Mouse (Mus musculus) brain, adult 2 months (tissue): ENCODE measurements around the gene Mrpl55.

Source experiments
- DNase-seq: peaks from one replicate; pipeline ENCODE4 v3.0.0; 2011; ENCODE audit warnings: low read depth, low spot score

Mrpl55 gene

GRCm38 (mm10) chr11:59226787-59227603, 24.7 kb downstream of the Mrpl55 start:
- peak; percentile 25 for DNase-seq

GRCm38 (mm10) chr11:59227604-59228121, 25.4 kb downstream of the Mrpl55 start:
- no peak for DNase-seq

GRCm38 (mm10) chr11:59228122-59228953, 26.1 kb downstream of the Mrpl55 start, which contains the start of gene Arf1:
Gene Arf1 (minus strand): TSS chr11:59228270.
- peak; percentile 98 for DNase-seq

DNA sequence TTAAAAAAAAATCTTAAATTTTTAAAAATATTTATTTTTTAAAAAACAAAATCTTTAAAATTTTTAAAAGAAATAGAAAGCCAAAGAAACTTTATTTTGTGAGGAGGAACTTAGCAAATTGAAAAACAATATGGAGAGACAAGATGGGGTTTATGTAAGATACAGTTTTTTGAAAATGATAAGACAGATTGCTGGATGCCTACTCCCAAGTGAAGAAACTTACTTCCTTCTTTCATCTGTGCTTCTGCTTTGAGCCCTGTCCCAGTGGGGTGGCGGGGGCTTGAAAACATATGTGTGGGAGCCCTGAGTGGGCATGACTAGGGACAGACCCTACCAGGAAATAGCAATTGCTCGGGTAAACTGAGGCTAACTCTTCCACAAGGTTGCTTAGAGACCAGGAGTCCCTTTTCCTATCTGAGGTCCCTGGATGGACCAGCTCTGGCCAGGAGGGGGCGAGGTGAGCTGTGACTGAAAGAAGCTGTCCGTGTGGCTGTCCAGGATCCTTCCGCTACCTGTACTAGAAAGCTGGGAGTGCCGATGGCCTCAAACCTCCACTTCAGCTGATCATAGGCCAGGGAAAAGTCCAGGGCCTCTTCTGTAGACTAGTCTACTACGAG, 28.0 kb downstream of the Mrpl55 start:
- peak; percentile 75 for DNase-seq

DNA sequence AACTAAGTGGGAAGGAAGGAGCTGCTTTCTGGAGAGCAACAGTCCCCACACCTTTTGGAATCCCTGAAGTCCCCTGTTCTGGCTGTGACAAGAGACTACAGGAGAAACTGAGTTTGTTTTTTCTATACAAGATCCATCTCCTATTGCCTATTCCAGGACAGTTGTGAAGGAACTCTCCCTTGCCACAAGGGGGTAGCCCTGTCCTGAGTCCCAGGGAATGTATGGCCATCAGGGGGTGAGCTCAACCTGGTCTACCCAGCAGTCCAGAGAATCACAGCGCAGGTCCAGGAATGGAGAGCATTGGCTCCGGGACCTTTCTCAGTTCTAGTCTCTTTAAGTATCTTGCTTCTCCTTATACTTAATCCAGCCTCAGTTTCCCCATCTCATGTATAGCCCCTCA, 30.5 kb downstream of the Mrpl55 start:
- DNase-seq, result no peak

GRCm38 (mm10) chr11:59238525-59239427, 36.5 kb downstream of the Mrpl55 start:
- DNase-seq, result peak; percentile 86

- no peak for DNase-seq
Measured at GRCm38 (mm10) chr11:59239428-59239785, 37.1 kb downstream of the Mrpl55 start.

DNA sequence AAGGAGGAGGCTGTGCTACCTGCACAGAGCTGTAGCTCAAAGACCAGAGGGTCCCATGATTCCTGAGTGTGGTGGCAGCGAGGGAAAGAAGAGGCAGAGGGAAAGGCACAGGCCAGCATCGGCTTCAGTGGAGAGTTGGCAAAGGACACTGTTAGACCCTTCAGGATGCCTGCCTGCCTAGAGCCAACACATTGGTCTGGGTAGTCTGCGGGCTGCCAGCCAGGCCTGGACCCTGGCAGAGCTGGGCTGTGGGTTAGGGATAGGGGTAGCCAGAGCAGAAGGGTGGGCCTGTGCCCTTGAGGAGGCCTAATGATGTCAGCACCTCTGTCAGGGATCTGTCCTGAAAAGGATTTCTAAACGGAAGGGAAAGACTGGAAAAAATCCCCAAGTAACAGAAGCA, 37.5 kb downstream of the Mrpl55 start:
- no peak for DNase-seq

DNA sequence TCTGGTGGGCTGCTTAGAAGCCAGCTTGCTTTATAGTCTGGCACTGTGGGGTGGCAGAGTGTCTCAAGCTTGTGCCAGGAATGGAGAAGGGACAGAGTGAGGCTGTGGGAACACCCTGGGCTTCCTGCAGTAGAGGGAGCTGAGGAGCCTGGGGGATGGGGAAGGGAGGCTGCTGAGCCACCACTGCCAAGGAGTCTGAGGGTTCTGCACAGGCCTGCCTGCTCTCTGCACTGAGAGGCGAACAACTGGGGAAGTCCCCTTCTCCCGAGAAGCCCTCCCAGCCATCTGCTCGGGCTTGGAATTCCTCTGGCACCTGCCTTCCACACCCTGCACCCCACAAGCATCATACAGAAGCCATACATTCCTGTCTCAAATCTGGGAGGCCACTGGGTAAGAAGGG, 39.6 kb downstream of the Mrpl55 start:
- peak; percentile 23 for DNase-seq

- no peak for DNase-seq
Measured at GRCm38 (mm10) chr11:59243856-59244255, 41.6 kb downstream of the Mrpl55 start.

DNA sequence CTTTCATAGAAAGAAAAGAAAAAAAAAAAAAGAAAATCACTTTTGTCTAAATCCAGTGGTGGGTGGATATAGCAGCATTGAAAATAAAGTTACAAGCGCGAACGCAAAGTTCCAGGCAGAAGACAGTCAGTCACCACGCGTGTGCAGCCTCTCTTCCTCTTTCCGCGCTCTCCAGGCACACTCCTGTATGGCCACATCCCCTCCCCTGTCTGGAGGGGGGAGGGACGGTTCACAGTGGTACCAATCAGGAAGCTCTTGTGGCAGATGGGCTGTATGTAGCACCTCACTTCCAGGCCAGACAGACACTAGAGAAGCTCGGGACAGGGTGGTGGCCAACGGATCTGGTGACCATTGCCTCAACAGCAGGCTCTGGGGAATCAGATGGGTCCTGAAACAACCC, 45.8 kb downstream of the Mrpl55 start:
- no peak for DNase-seq
